Mouse (Mus musculus) layer of hippocampus, adult 9-10 months (tissue): ENCODE measurements around the gene Fxr2.
"Not testable (repeated sequence)": the region's sequence is repeated elsewhere in the genome, so short reads cannot be mapped to it uniquely, and the experiment has no call there.

Experiments
- DNase-seq: peaks from one replicate; pipeline ENCODE4 v3.0.0; 2022; ENCODE audit warnings: low spot score

The Fxr2 gene

GRCm38 (mm10) chr11:69610899-69611298, 21.9 kb upstream of the Fxr2 start:
- no peak for DNase-seq

GRCm38 (mm10) chr11:69613553-69614256, 19.1 kb upstream of the Fxr2 start:
- DNase-seq, result peak; percentile 78

GRCm38 (mm10) chr11:69614257-69614588, 18.6 kb upstream of the Fxr2 start:
- DNase-seq, result not testable (repeated sequence)

- no peak for DNase-seq
These were observed 16.0 kb upstream of the Fxr2 start for GRCm38 (mm10) chr11:69616781-69617180.

GRCm38 (mm10) chr11:69617805-69618204, 15.0 kb upstream of the Fxr2 start, which contains the start of gene Shbg:
Gene Shbg (minus strand): TSS chr11:69617905.
- DNase-seq, result no peak

- DNase-seq, result no peak
These were observed 12.3 kb upstream of the Fxr2 start for GRCm38 (mm10) chr11:69620394-69621081.

GRCm38 (mm10) chr11:69621571-69622268, 11.1 kb upstream of the Fxr2 start, which contains the start of gene Sat2:
Gene Sat2 (plus strand): TSS chr11:69622024.
- DNase-seq, result no peak

- DNase-seq, result no peak
These were observed 10.4 kb upstream of the Fxr2 start for GRCm38 (mm10) chr11:69622406-69622805.

- no peak for DNase-seq
These were observed 9.8 kb upstream of the Fxr2 start for GRCm38 (mm10) chr11:69623006-69623405.

GRCm38 (mm10) chr11:69624339-69624738, 8.5 kb upstream of the Fxr2 start:
- DNase-seq, result not testable (repeated sequence)

- DNase-seq, result peak; percentile 69
These were observed 4.5 kb upstream of the Fxr2 start for GRCm38 (mm10) chr11:69628286-69628685.

GRCm38 (mm10) chr11:69629802-69630201, 3.0 kb upstream of the Fxr2 start:
- DNase-seq, result no peak

GRCm38 (mm10) chr11:69633128-69633866, 507 bp downstream of the Fxr2 start:
- DNase-seq, result no peak

GRCm38 (mm10) chr11:69635471-69635870, 2.7 kb downstream of the Fxr2 start:
- no peak for DNase-seq

GRCm38 (mm10) chr11:69645860-69646259, 13.1 kb downstream of the Fxr2 start:
- DNase-seq, result no peak

- no peak for DNase-seq
These were observed 20.6 kb downstream of the Fxr2 start for GRCm38 (mm10) chr11:69653399-69653798.

GRCm38 (mm10) chr11:69654760-69655159, 22.0 kb downstream of the Fxr2 start:
- no peak for DNase-seq

- DNase-seq, result no peak
These were observed 22.7 kb downstream of the Fxr2 start, which contains the start of gene Sox15 for GRCm38 (mm10) chr11:69655264-69656064. Gene Sox15 (plus strand): TSS chr11:69655314.

- no peak for DNase-seq
These were observed 23.3 kb downstream of the Fxr2 start for GRCm38 (mm10) chr11:69656065-69656455.

- no peak for DNase-seq
These were observed 24.0 kb downstream of the Fxr2 start for GRCm38 (mm10) chr11:69656617-69657461.
